Mouse (Mus musculus): ENCODE measurements around the gene Lemd1. TPM values are rescaled to one million over a fixed set of nuclear protein-coding genes. Genes with fewer than 3 reads are reported as not detected.

The Lemd1 gene
- polyA plus RNA-seq, 1 experiment from 2014 or later = 17.6 TPM

- Histone ChIP-seq H3K27me3 (replicated peaks) (no peaks in the 10 kb centered on the region), H3K4me2 (no peak overlapping the region), H3K4me1 (peaks cover 26% of the 10 kb centered on the region), H3K9me3 (replicated peaks) (no peaks in the 10 kb centered on the region), H3K4me3 (replicated peaks) (no peak overlapping the region), H3K36me3 (no peaks in the 10 kb centered on the region), H3K9ac (replicated peaks) (no peak overlapping the region), H3K27ac (replicated peaks) (0 out of 2 replicates have a peak overlapping the region, but pooled peaks have one; percentile 9)
- 79% methylated on average over 2 of the region's 2 CpGs for WGBS
- ATAC-seq (ENCODE audit: low FRiP score) = peak; percentile 31; the same call in 1 of the 2 replicates
These were observed 90.9 kb downstream of the Lemd1 start for GRCm38 (mm10) chr1:132282177-132282536.

DNA sequence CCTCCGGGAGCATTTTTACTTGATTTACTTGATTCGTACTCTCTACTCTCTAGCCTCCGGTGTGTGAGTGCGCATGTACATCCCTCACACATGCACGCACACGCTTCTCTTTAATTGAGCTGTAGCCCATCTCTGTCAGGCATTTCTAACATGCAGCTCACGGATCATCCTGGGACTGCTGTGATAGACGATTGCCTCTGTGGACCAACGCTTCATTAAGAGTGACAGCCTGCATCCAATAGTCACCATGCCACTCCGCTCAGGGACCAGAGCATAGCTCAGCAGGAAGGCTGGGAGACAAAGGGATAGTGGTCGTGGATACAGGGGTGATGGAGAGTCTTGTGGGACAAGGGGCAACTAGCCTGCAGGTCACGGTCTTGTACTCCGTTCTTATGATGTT is 91.8 kb downstream of the Lemd1 start:
- WGBS = 20% methylated on average over 13 of the region's 13 CpGs
- H3K4me1 ChIP-seq = peaks cover 35% of the 10 kb centered on the region
- no peak overlapping the region for H3K4me3 ChIP-seq (replicated peaks)
- peak; percentile 30; the same call in 1 of the 2 replicates for ATAC-seq (ENCODE audit: low FRiP score)
- peak overlapping the region; percentile 42; the same call in 1 of the 2 replicates for H3K27ac ChIP-seq (replicated peaks)
- H3K9ac ChIP-seq (replicated peaks) = no peak overlapping the region
- H3K36me3 ChIP-seq = no peaks in the 10 kb centered on the region
- H3K9me3 ChIP-seq (replicated peaks) = no peaks in the 10 kb centered on the region
- no peak overlapping the region for H3K4me2 ChIP-seq
- no peaks in the 10 kb centered on the region for H3K27me3 ChIP-seq (replicated peaks)

DNA sequence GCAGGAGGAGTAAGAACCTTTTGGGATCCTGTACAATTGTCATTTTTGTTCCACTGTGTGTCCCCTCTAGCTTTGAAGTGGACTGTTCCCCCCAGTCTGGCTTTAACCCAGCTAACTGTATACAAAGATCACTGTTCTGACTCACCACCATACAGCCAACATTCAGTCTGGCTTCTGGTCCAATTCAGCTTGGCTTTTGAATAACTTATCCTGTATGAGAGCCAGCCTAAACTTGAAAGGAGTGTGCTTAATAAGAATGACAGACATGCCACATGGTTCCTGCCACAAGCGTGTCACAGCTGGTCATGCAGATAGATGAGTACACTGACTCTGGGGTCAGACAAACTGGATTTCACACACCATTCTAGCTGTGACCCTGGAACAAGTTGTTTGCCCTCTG is 95.5 kb downstream of the Lemd1 start:
- Histone ChIP-seq H3K9ac (replicated peaks) (no peak overlapping the region), H3K9me3 (replicated peaks) (no peaks in the 10 kb centered on the region), H3K36me3 (no peaks in the 10 kb centered on the region), H3K27me3 (replicated peaks) (no peaks in the 10 kb centered on the region), H3K4me2 (no peak overlapping the region), H3K4me1 (peaks cover 47% of the 10 kb centered on the region), H3K27ac (replicated peaks) (no peak overlapping the region), H3K4me3 (replicated peaks) (no peak overlapping the region)
- no peak for ATAC-seq (ENCODE audit: low FRiP score)
- WGBS = 78% methylated on average over 1 of the region's 1 CpGs

GRCm38 (mm10) chr1:132287445-132287844 is 96.2 kb downstream of the Lemd1 start:
- ATAC-seq (ENCODE audit: low FRiP score) = no peak
- WGBS = 50% methylated on average over 2 of the region's 2 CpGs
- no peak overlapping the region for H3K9ac ChIP-seq (replicated peaks)
- no peak overlapping the region for H3K27ac ChIP-seq (replicated peaks)
- H3K27me3 ChIP-seq (replicated peaks) = no peaks in the 10 kb centered on the region
- no peak overlapping the region for H3K4me3 ChIP-seq (replicated peaks)
- H3K4me2 ChIP-seq = no peak overlapping the region
- no peaks in the 10 kb centered on the region for H3K9me3 ChIP-seq (replicated peaks)
- H3K4me1 ChIP-seq = peaks cover 47% of the 10 kb centered on the region
- no peaks in the 10 kb centered on the region for H3K36me3 ChIP-seq

- 14% methylated on average over 11 of the region's 11 CpGs for WGBS
- Histone ChIP-seq H3K4me2 (no peak overlapping the region), H3K36me3 (no peaks in the 10 kb centered on the region), H3K4me3 (replicated peaks) (no peak overlapping the region), H3K27ac (replicated peaks) (no peak overlapping the region), H3K27me3 (replicated peaks) (no peaks in the 10 kb centered on the region), H3K9me3 (replicated peaks) (no peaks in the 10 kb centered on the region), H3K9ac (replicated peaks) (no peak overlapping the region), H3K4me1 (peaks cover 47% of the 10 kb centered on the region)
- no peak for ATAC-seq (ENCODE audit: low FRiP score)
These were observed 96.8 kb downstream of the Lemd1 start for GRCm38 (mm10) chr1:132287991-132288451.

DNA sequence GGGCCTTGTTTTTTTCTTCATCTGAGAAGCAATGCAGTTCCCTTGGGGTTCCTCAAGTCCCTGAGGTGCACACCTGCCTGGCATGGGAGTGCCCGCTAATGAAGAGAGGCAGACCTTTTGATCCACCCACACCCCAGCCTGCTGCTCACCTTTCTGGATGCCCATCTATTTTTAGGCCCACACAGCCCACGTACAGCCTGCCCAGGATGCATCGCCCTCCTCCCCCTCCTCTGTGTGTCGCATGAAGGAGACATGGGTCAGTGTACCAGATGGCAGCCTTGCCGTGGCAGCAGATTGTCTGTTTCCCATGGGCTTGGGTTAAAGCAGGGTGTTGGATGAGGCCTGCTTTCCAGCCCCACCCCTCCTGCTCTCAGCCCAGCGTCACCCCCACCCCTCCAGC is 98.7 kb downstream of the Lemd1 start:
- ATAC-seq (ENCODE audit: low FRiP score) = no peak
- H3K27ac ChIP-seq (replicated peaks) = no peak overlapping the region

GRCm38 (mm10) chr1:132290921-132291675 is 99.9 kb downstream of the Lemd1 start:
- Histone ChIP-seq H3K27me3 (replicated peaks) (no peaks in the 10 kb centered on the region), H3K4me1 (peaks cover 46% of the 10 kb centered on the region), H3K9ac (replicated peaks) (no peak overlapping the region), H3K9me3 (replicated peaks) (no peaks in the 10 kb centered on the region), H3K4me3 (replicated peaks) (no peak overlapping the region), H3K27ac (replicated peaks) (no peak overlapping the region; the same call in 1 of the 2 replicates), H3K4me2 (no peak overlapping the region), H3K36me3 (no peaks in the 10 kb centered on the region)
- ATAC-seq (ENCODE audit: low FRiP score) = no peak
- 29% methylated on average over 11 of the region's 11 CpGs for WGBS

More for the DNA sequence above, 98.7 kb downstream of the Lemd1 start:
- Histone ChIP-seq H3K4me2 (no peak overlapping the region), H3K27me3 (replicated peaks) (no peaks in the 10 kb centered on the region), H3K36me3 (no peaks in the 10 kb centered on the region), H3K4me1 (peaks cover 38% of the 10 kb centered on the region), H3K4me3 (replicated peaks) (no peak overlapping the region), H3K9me3 (replicated peaks) (no peaks in the 10 kb centered on the region), H3K9ac (replicated peaks) (no peak overlapping the region)
- 48% methylated on average over 6 of the region's 6 CpGs for WGBS

GRCm38 (mm10) chr1:132291706-132292105 is 100.5 kb downstream of the Lemd1 start:
- Histone ChIP-seq H3K4me2 (no peak overlapping the region), H3K4me1 (peaks cover 48% of the 10 kb centered on the region), H3K36me3 (no peaks in the 10 kb centered on the region), H3K27ac (replicated peaks) (no peak overlapping the region), H3K27me3 (replicated peaks) (no peaks in the 10 kb centered on the region), H3K9me3 (replicated peaks) (no peaks in the 10 kb centered on the region), H3K4me3 (replicated peaks) (no peak overlapping the region), H3K9ac (replicated peaks) (no peak overlapping the region)
- no peak for ATAC-seq (ENCODE audit: low FRiP score)
- WGBS = 21% methylated on average over 4 of the region's 4 CpGs

- H3K36me3 ChIP-seq = no peaks in the 10 kb centered on the region
- H3K27ac ChIP-seq (replicated peaks) = 0 out of 2 replicates have a peak overlapping the region, but pooled peaks have one; percentile 24
- H3K27me3 ChIP-seq (replicated peaks) = no peaks in the 10 kb centered on the region
- H3K9ac ChIP-seq (replicated peaks) = no peak overlapping the region
- H3K4me1 ChIP-seq = peaks cover 45% of the 10 kb centered on the region
- ATAC-seq (ENCODE audit: low FRiP score) = no peak
- no peak overlapping the region for H3K4me2 ChIP-seq
- no peaks in the 10 kb centered on the region for H3K9me3 ChIP-seq (replicated peaks)
- no peak overlapping the region for H3K4me3 ChIP-seq (replicated peaks)
- 31% methylated on average over 21 of the region's 21 CpGs for WGBS
These were observed 101.3 kb downstream of the Lemd1 start for GRCm38 (mm10) chr1:132292318-132293129.

GRCm38 (mm10) chr1:132295506-132295905 is 104.3 kb downstream of the Lemd1 start:
- ATAC-seq (ENCODE audit: low FRiP score) = no peak

GRCm38 (mm10) chr1:132296051-132296450 is 104.8 kb downstream of the Lemd1 start:
- ATAC-seq (ENCODE audit: low FRiP score) = no peak
- H3K9me3 ChIP-seq (replicated peaks) = no peaks in the 10 kb centered on the region
- WGBS = 70% methylated on average over 3 of the region's 3 CpGs
- H3K9ac ChIP-seq (replicated peaks) = no peak overlapping the region
- peaks cover 60% of the 10 kb centered on the region for H3K4me1 ChIP-seq
- H3K27ac ChIP-seq (replicated peaks) = no peak overlapping the region
- peaks cover 4% of the 10 kb centered on the region for H3K27me3 ChIP-seq (replicated peaks)
- H3K36me3 ChIP-seq = no peaks in the 10 kb centered on the region
- no peak overlapping the region for H3K4me2 ChIP-seq
- H3K4me3 ChIP-seq (replicated peaks) = no peak overlapping the region

More at GRCm38 (mm10) chr1:132295506-132295905, 104.3 kb downstream of the Lemd1 start:
- no peaks in the 10 kb centered on the region for H3K36me3 ChIP-seq
- WGBS = 70% methylated on average over 7 of the region's 7 CpGs
- no peak overlapping the region for H3K9ac ChIP-seq (replicated peaks)
- H3K4me3 ChIP-seq (replicated peaks) = no peak overlapping the region
- peaks cover 57% of the 10 kb centered on the region for H3K4me1 ChIP-seq
- H3K27ac ChIP-seq (replicated peaks) = no peak overlapping the region
- H3K27me3 ChIP-seq (replicated peaks) = peaks cover 4% of the 10 kb centered on the region
- no peak overlapping the region for H3K4me2 ChIP-seq
- no peaks in the 10 kb centered on the region for H3K9me3 ChIP-seq (replicated peaks)
